Mouse (Mus musculus) lung, embryonic 14.5 days (tissue): ENCODE measurements at regions not wholly inside any gene's neighbourhood (a gene's known extent, or its start where the extent isn't known, plus 50 kb on each side); places are given as distances from the start of the nearest gene placed in this dataset.
A peak's percentile ranks its signal among the peaks of the same experiment; 100 is the strongest.

Experiments
- ATAC-seq: fragments of 200-750 bp; cut with Nextera tagmentation; 2 replicates; pipeline ENCODE4 v1.8.0; 2017; ENCODE audit warnings: mild to moderate bottlenecking, moderate TSS enrichment, moderate library complexity; ENCODE audit not compliant: insufficient read depth
- DNase-seq: peaks from one replicate; pipeline ENCODE4 v3.0.0-alpha.2; 2015
- H3K27ac ChIP-seq: fragments of 300-500 bp; sonication (generic); 2 replicates; pipeline ENCODE4 v1.5.1; 2014; ENCODE audit warnings: low read depth, mild to moderate bottlenecking, moderate library complexity
- H3K27me3 ChIP-seq: fragments of 300-500 bp; sonication (generic); 2 replicates; pipeline ENCODE4 v1.6.1; 2014; ENCODE audit warnings: low read length, control low read depth; ENCODE audit not compliant: insufficient read depth
- H3K36me3 ChIP-seq: fragments of 300-500 bp; sonication (generic); 2 replicates; pipeline ENCODE4 v1.6.1; 2014; ENCODE audit warnings: control low read depth; ENCODE audit not compliant: insufficient read depth
- H3K4me1 ChIP-seq: fragments of 300-500 bp; sonication (generic); 2 replicates; pipeline ENCODE4 v1.6.1; 2014; ENCODE audit warnings: antibody characterized with exemption, control low read depth; ENCODE audit not compliant: insufficient read depth
- H3K4me2 ChIP-seq: fragments of 300-500 bp; sonication (generic); 2 replicates; pipeline ENCODE4 v1.6.1; 2014; ENCODE audit warnings: mild to moderate bottlenecking
- H3K4me3 ChIP-seq: fragments of 300-500 bp; sonication (generic); 2 replicates; pipeline ENCODE4 v1.5.1; 2014; ENCODE audit warnings: low read depth, low read length
- H3K9ac ChIP-seq: fragments of 300-500 bp; sonication (generic); 2 replicates; pipeline ENCODE4 v1.6.1; 2014
- H3K9me3 ChIP-seq: fragments of 300-500 bp; sonication (generic); 2 replicates; pipeline ENCODE4 v1.6.1; 2016; ENCODE audit warnings: low read depth, low read length, control low read depth
- CTCF ChIP-seq: IDR thresholded peaks from 2 replicates; pipeline ENCODE4 v1.5.1; 2016; ENCODE audit warnings: antibody characterized with exemption, low read depth
- WGBS: fragments of 180-500 bp; shearing (Covaris S2); extraction: QIAGEN DNeasy Blood & Tissue Kit; methylation state at CpG from one replicate; pipeline ENCODE4 v1.1.7; 2014; 5-methylcytosine and 5-hydroxymethylcytosine counted together

- H3K9me3 ChIP-seq: no peaks in the 10 kb centered on the region
- H3K9ac ChIP-seq: no peak overlapping the region
- no peak overlapping the region for H3K27ac ChIP-seq
- H3K4me1 ChIP-seq: peaks cover 6% of the 10 kb centered on the region; the same call in 1 of the 2 replicates
- H3K4me2 ChIP-seq: no peak overlapping the region
- H3K4me3 ChIP-seq: no peak overlapping the region
- 71% methylated on average over 7 of the region's 9 CpGs for WGBS
- no peaks in the 10 kb centered on the region for H3K27me3 ChIP-seq
- no peak for TF ChIP-seq CTCF
- H3K36me3 ChIP-seq: no peaks in the 10 kb centered on the region
- DNase-seq (no peak), ATAC-seq (no peak)
These were observed 53.3 kb downstream of the Fos start for GRCm38 (mm10) chr12:85527011-85527410.

- H3K36me3 ChIP-seq: no peaks in the 10 kb centered on the region
- ATAC-seq: no peak
- H3K27ac ChIP-seq: no peak overlapping the region
- H3K4me2 ChIP-seq: no peak overlapping the region
- TF ChIP-seq CTCF: peak; percentile 39
- no peaks in the 10 kb centered on the region for H3K9me3 ChIP-seq
- WGBS: 87% methylated on average over 1 of the region's 1 CpGs
- H3K27me3 ChIP-seq: no peaks in the 10 kb centered on the region
- peaks cover 16% of the 10 kb centered on the region; the same call in 1 of the 2 replicates for H3K4me1 ChIP-seq
- no peak overlapping the region for H3K9ac ChIP-seq
- no peak for DNase-seq
- H3K4me3 ChIP-seq: no peak overlapping the region
These were observed 57.9 kb downstream of the Fos start for GRCm38 (mm10) chr12:85531638-85532037.

GRCm38 (mm10) chr12:85532221-85532612 lies 58.5 kb downstream of the Fos start:
- Histone ChIP-seq H3K9ac (no peak overlapping the region), H3K27ac (peak overlapping the region; percentile 33; the same call in 1 of the 2 replicates), H3K4me1 (peaks cover 16% of the 10 kb centered on the region; the same call in 1 of the 2 replicates), H3K9me3 (no peaks in the 10 kb centered on the region), H3K4me2 (peak overlapping the region; percentile 10; the same call in 1 of the 2 replicates), H3K27me3 (no peaks in the 10 kb centered on the region), H3K36me3 (no peaks in the 10 kb centered on the region), H3K4me3 (no peak overlapping the region)
- peak; percentile 59; the same call in 1 of the 2 replicates for ATAC-seq
- no peak for TF ChIP-seq CTCF
- no peak for DNase-seq
- 38% methylated on average over 3 of the region's 3 CpGs for WGBS

GRCm38 (mm10) chr12:85532613-85533460 lies 59.1 kb downstream of the Fos start:
- Histone ChIP-seq H3K27ac (peak overlapping the region; percentile 33; the same call in 1 of the 2 replicates), H3K27me3 (no peaks in the 10 kb centered on the region), H3K36me3 (no peaks in the 10 kb centered on the region), H3K9ac (no peak overlapping the region), H3K9me3 (no peaks in the 10 kb centered on the region), H3K4me1 (peaks cover 16% of the 10 kb centered on the region; the same call in 1 of the 2 replicates), H3K4me3 (no peak overlapping the region), H3K4me2 (peak overlapping the region; percentile 10; the same call in 1 of the 2 replicates)
- TF ChIP-seq CTCF: no peak
- WGBS: 32% methylated on average over 14 of the region's 14 CpGs
- DNase-seq: peak; percentile 91
- ATAC-seq: peak; percentile 92

GRCm38 (mm10) chr12:85533603-85534002 lies 59.9 kb downstream of the Fos start:
- H3K27ac ChIP-seq: no peak overlapping the region
- H3K9me3 ChIP-seq: no peaks in the 10 kb centered on the region
- H3K9ac ChIP-seq: no peak overlapping the region
- no peaks in the 10 kb centered on the region for H3K36me3 ChIP-seq
- no peak overlapping the region for H3K4me2 ChIP-seq
- no peak for ATAC-seq
- no peak overlapping the region for H3K4me3 ChIP-seq
- no peaks in the 10 kb centered on the region for H3K27me3 ChIP-seq
- TF ChIP-seq CTCF: no peak
- DNase-seq: no peak
- peaks cover 16% of the 10 kb centered on the region; the same call in 1 of the 2 replicates for H3K4me1 ChIP-seq
- WGBS: 84% methylated on average over 3 of the region's 3 CpGs

GRCm38 (mm10) chr12:85539423-85539822 lies 59.4 kb upstream of the Jdp2 start:
- TF ChIP-seq CTCF: peak; percentile 18; the same call in 1 of the 2 replicates
- Histone ChIP-seq H3K36me3 (no peaks in the 10 kb centered on the region), H3K27me3 (no peaks in the 10 kb centered on the region), H3K9me3 (no peaks in the 10 kb centered on the region), H3K4me2 (no peak overlapping the region), H3K9ac (no peak overlapping the region), H3K4me3 (no peak overlapping the region), H3K4me1 (peaks cover 8% of the 10 kb centered on the region; the same call in 1 of the 2 replicates), H3K27ac (no peak overlapping the region)
- DNase-seq (no peak), ATAC-seq (no peak)
- WGBS: 22% methylated on average over 7 of the region's 7 CpGs

- H3K4me3 ChIP-seq: no peak overlapping the region
- no peaks in the 10 kb centered on the region for H3K36me3 ChIP-seq
- ATAC-seq: peak; percentile 90
- no peak overlapping the region for H3K27ac ChIP-seq
- DNase-seq: peak; percentile 79
- WGBS: 29% methylated on average over 3 of the region's 3 CpGs
- no peaks in the 10 kb centered on the region for H3K27me3 ChIP-seq
- H3K4me1 ChIP-seq: peaks cover 8% of the 10 kb centered on the region; the same call in 1 of the 2 replicates
- H3K9me3 ChIP-seq: no peaks in the 10 kb centered on the region
- H3K9ac ChIP-seq: no peak overlapping the region
- TF ChIP-seq CTCF: 0 out of 2 replicates have a peak, but pooled peaks have one; percentile 7
- no peak overlapping the region for H3K4me2 ChIP-seq
These were observed 57.7 kb upstream of the Jdp2 start for GRCm38 (mm10) chr12:85541153-85541552.
